Mouse (Mus musculus): ENCODE measurements around the gene Myo3b.
A peak's percentile ranks its signal among the peaks of the same experiment; 100 is the strongest.
"Not testable (repeated sequence)": the region's sequence is repeated elsewhere in the genome, so short reads cannot be mapped to it uniquely, and the experiment has no call there.

The Myo3b gene

DNA sequence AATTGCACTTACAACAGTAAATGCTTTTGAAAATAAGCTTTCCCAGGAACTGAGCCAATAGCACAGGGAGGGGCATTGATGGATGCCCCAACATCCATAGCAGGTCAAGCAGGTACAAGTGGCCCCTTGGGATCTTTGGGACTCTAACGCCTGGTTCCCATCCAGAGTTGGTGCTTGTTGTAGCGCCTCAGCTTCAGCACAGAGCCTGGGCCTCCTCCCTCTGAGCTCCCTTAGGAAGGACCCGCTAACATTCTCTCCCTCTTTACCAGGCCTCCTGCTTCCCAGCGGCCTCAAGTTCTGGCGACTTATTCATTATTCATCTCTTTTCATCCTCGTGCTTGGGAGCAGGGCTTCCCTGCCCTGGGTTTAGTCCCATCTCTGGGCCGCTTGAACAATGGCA lies at the start of gene Myo3b:
Gene Myo3b (plus strand): TSS at position 375 of the 400 bp plus-strand sequence.
- DNase-seq = no peak

DNA sequence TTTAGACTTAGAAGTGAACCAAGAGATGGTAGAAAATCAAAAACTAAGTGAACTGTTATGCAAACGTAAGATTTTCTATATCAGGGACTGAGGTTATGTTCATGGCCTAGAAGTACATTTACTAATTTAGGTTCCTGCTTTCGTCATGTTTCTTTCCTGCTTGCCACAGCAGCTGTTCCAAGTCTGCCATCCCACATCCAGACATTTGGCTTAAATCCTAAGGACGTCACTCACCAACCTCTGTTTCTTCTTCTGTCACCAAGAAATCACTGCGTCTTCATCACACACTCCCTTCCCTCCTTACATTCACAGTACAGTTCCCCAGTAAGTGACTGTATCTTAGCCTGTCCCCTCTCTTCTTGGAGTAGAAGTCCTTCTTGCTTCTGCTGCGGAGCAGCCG lies 49.7 kb upstream of the Myo3b start:
- DNase-seq = no peak

DNA sequence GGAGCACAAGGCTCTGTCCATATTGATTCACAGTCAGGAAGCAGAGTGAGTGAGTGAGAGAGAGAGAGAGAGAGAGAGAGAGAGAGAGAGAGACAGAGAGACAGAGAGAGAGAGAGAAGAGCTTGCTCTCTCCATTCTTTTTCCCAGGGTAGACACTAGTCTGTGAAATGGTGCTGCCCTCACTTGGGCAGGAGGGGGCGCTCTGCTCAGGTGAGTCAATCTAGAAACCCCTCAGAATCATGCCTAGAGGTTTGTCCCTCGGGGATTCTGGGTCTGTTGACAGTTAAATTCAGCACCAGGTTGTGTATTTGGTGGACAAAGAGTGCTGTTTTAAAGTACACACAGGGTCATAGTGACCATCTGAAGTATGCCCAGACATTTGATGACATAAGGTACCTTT lies 48.3 kb upstream of the Myo3b start:
- DNase-seq = no peak

DNA sequence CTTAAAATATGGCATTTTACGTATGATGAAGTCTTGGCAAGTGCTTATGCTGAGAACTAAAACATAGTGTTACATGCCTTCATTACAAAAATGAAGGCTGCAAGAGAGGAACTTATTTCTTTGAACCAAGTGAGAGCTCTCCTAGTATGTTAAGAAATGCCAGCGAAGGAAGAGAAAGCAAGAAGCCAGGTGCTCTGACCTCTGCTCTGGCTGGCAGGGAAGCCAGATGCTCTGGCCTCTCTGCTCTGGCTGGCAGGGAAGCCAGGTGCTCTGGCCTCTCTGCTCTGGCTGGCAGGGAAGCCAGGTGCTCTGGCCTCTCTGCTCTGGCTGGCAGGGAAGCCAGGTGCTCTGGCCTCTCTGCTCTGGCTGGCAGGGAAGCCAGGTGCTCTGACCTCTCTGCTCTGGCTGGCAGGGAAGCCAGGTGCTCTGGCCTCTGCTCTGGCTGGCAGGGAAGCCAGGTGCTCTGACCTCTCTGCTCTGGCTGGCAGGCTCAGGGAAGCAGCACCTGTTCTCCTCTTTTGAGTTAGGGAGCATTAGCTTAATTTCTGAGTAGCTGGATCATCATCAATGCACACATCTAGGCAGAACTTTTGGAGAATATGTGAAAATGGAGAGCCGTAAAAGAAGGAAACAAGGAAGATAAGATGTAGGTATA lies 44.7 kb upstream of the Myo3b start:
- not testable (repeated sequence) for DNase-seq

DNA sequence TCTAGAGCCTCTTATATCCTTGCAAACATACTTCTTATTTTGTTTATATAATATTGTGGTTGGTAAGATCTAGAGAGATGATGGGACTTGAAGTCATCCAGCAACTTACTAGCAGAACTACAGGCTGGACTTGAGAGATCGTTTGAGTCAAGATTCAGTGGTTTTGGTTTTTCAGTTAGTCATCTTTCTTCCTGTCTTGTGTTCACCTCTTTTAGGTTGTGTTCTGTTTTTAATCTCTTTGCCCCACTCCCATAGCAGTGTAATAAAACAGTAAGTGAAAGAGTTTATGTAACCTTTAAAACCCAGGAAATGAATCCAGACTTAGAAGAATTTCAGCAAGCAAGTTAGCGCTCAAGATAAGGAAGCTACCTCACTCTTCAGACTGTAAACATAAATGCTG lies 44.1 kb upstream of the Myo3b start:
- DNase-seq = no peak

DNA sequence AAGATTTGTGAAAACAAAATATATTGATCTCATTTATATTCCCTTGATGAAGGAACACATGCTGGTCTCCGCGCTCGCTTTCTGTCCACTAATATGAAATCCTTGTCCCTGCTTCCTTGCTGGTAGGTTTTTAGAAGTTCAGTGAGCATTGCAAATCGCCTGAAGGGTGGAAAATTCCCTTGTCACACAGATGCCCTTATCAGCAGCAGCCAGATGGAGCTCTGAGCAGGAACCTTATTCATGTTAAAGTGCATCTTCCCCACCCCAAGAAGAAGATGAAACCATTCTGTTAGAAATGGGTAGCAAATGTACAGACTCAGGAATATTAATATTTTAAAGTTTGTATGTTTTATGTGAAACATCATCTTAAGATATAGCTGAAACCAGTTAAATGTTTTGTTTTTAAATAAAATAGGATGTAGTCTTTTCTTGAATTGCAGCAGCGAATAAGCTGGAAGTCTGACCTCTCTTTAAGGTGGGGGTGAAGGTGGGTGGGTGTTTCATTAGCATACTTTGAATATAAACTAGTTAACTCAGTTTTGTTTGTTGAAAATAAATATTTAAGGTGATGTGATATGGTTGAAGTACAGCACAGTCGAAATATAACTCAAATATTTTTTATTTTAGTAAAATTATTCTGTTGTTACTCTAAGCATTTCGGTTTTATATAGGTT lies 39.7 kb upstream of the Myo3b start:
- DNase-seq = peak; percentile 39 to 52

DNA sequence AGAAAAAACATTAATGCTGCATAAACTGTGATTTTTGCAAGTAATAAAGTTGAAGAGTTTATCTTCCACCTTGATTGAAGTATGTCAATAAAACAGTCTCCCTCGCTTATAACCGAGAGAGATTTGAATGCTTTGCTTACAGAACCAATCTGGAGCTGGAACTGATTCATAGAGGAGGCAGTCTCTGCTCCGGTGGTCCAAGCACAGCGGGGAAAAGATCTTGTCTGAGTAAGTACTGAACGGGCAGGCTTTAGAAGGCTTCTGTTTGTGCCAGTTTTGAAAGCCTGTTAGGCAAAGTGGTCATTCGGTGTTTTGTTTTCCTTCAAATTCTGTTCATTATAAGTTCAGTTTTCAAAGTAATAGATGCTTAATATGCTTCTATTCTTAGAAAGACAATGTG lies 38.6 kb upstream of the Myo3b start:
- DNase-seq = peak; percentile 51 to 71

DNA sequence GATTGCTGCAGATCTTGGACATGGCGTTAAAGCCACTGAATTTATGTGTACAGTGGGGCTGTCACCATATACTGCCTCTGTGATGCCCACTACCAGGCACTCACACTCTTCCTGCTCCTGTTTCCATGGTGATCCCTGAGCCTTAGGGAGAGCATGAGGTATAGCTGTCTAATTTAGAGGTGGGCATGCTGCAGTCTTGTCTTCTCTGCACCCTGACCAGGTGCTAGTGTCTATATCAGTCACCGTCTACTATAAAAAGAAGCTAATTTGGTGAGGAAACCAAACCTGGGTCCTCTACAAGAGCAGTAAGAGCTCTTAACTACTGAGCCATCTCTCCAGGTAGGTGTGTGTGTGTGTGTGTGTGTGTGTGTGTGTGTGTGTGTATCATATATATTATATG lies 32.4 kb upstream of the Myo3b start:
- DNase-seq = no peak

DNA sequence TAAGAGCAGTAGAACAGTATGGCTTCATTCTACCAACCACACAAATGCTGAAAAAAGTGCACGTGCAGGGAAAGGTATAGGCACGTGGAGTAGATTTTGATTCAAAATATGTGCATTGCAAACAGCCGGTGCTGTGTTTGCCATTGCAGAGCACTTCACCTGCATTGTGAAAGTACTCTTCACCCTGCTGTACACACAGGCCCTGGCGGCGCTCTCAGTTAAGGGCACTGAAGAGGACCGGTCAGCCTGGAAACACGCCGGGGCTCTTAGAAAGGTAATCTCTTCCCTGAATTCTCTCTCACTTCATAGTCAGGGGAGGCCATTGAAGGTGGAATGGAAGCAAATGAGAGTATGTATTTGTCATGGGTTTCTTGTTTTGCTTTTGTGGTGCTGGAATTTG lies 26.0 kb upstream of the Myo3b start:
- DNase-seq = no peak

DNA sequence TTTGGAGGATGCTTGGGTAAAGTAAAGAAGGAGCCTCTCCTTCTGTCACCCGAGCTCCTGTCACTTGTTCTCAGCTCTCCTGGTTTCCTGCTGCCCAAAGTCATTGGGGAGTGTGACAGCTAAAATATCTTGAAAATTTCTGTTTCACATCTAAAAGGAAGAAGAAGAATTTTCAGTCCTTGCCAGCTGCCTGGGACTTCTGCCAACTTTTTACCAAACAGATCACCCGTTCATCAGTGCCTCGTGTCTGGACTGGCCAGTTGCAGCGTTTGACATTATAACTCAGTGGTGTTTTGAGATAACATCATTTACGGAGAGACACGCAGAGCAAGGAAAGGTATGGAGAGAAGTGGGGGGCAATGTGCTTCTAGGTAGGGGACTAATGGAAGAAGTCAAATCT lies 20.7 kb upstream of the Myo3b start:
- DNase-seq = peak; percentile 58 to 63

DNA sequence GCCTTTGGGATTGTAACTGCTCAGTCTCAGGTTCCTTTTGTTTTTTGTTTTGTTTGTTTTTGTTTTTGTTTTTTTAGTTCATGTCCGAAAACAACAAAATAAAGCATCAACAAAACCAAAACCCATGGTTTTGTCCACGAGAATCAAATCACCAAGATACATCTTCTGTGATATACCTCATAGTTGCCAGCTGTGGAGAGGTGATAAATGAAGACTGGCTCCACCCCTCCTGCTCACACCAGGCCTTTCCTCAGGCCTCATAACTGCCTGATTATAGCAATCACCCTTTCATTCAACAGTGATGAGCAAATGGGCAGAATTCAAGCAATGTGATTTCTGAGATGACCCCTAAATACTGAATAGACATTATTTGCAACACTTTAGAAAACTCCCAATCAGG lies 14.5 kb upstream of the Myo3b start:
- no peak for DNase-seq

DNA sequence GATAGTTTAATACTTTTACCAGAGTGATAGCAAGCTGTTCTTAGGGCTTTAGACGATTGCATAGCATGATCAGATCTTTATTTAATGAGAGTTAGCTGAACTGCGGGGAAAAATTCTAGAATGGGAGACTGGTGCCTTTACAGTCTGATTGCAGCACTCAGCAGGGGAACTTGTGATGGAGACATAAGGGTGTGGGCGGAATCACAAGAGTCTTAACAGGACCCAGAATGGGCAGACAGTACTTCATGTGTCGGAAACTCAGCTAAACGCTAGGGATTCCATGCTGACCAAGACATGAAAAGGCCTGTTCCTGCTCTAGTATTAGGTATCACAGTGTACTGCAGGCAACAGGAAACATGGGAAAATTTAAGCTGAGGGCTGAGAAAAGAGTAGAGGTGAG lies 13.2 kb upstream of the Myo3b start:
- DNase-seq = no peak

DNA sequence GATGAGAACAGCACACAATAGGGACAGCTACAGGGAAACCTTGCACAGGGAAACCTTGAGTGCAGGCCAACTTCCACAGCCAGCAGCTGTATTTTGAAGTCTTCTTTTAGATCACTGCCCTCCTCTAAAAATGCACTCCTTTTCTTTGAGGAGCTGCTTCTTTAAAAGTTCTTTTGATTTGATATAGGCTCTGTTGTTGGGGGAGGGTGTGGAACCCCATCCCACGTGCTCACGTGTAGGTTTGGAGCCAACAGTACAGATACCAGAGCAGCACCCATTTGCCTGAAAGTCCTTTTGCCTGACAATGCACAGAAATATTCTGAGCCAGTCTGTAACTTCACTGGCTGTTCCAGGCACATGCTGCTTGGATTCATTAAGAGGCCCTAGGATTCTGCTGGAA lies 7.5 kb upstream of the Myo3b start:
- DNase-seq = no peak

DNA sequence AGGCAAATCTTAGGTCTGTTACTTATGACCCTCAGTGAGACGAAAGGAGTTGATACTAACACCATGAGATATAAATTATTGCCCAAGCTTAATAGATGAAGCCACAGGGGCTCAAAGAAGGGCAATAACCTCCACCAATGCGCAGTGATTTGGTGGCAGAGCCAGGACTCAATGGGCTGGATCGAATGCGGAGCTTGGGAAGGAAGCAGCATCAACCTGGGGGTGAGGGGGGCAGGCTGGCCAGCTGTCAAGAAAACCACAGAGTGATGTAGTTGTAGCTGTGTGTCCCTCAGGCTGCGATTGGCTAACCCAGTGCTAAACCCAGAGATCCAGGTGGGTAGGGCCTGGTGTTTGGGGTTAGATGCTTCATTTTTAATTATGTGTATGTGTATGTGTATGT lies 4.0 kb upstream of the Myo3b start:
- DNase-seq = no peak

DNA sequence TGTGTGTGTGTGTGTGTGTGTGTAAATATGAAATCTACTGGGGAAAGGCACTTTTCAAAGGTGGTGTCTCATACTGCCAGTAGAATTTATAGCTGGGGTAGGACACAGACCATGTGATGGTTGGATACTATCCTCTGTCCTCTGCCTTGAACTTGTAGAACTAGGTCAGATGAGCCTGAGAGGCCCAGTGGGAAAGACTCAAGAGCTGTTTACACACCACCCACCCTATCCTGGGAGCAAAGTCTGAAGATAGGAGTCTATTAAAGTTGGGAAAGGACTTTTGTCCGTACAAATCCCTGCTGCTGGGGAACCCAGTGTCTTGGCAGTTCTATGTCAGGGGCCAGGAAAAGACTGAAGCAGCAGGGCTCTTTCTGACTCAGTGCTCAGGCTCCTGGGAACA lies 3.6 kb upstream of the Myo3b start:
- no peak for DNase-seq

DNA sequence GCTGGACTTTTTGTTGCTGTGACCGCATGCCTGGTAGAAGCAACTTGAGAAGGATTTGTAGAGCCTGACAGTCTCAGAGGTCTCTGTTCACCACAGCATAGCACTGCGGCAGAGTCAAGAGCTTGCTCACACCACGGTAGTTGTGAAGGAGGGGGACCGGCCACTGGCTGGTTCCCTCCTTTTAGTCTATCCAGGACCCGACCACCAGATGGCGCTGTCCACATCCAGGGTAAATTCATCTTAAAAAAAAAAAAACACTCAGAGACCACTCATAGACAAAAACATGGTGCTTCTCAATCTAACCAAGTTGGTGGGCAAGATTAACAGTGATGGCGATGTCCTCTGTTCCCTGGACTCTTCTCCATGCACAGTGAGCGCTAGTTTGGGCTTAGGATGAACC lies 1.7 kb upstream of the Myo3b start:
- peak in 1 of 2 experiments; percentile 25 for DNase-seq

DNA sequence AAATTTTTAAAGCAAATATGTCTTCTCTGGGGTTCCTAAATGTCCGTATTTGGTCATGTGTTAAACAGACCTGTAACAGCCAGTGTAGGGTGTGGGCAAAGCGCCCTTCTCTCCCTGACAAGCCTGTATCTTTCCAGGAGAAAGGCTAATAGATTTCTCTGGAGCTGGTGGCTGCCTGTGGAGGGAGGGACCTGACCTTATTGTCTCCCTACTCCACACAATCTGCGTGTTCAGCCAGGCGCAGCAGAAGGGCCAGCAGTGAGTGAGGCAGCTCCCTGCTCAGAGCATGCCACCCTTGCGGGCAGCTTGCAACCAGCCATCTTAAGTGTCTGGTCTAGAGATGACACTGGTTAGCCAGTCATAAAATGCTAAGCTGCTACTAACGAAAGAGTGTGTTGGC lies 5.5 kb downstream of the Myo3b start:
- peak; percentile 40 to 54 for DNase-seq

DNA sequence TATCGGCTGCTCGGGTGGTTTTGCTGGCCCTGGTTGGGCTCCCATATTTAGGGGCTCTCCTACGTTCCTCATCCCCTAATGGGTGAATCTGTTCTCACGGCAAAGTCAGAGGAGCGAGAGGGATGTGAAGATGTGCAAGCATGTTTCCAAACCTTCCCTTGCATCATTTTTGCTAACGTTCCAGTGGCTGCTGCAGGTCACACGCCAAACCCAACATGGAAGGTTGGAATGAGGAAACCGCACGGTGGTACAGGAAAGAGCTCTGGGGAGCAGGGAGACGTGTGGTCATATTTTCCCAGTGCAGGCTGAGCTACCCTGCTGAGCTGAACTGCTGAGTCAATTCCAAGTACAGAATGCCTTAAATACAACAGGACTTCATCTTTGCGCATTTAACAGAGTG lies 8.9 kb downstream of the Myo3b start:
- no peak for DNase-seq

DNA sequence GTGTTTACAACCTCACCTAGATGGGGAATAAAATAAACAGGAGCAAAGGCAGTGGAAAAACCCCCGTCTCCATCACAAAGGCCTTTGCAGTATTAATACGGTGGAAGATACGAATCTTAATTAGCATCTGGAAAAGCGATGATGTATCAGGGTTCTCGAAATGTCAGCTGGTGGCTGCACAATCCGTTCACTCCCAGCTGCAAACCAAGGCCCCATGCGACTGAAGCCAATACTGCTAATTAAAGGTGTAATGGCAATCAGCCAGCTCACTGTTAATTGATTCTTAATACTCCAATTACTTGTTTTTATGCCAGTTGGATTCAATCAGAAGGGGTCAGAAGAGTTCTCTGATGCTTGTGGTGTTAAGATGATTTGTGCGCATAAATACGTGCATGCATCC lies 14.9 kb downstream of the Myo3b start:
- DNase-seq = no peak

DNA sequence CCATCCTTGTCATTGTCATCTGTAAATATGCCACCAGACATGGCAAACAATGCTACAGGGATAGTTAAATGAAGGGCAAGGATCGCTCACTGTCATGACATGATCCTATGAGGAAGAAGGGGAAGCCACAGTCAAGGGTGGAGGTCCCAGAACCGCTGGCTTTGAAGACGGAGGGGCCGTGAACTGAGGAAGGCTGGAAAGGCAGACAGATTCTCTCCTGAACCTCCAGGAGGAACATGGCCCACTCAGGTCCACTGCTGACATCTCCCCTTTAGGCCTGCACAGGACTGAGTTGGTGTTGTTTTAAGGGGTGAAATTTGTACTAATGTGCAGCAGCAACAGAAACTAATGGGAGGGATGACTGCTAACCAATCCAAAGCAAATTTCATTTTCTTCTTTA lies 19.3 kb downstream of the Myo3b start:
- DNase-seq = no peak

DNA sequence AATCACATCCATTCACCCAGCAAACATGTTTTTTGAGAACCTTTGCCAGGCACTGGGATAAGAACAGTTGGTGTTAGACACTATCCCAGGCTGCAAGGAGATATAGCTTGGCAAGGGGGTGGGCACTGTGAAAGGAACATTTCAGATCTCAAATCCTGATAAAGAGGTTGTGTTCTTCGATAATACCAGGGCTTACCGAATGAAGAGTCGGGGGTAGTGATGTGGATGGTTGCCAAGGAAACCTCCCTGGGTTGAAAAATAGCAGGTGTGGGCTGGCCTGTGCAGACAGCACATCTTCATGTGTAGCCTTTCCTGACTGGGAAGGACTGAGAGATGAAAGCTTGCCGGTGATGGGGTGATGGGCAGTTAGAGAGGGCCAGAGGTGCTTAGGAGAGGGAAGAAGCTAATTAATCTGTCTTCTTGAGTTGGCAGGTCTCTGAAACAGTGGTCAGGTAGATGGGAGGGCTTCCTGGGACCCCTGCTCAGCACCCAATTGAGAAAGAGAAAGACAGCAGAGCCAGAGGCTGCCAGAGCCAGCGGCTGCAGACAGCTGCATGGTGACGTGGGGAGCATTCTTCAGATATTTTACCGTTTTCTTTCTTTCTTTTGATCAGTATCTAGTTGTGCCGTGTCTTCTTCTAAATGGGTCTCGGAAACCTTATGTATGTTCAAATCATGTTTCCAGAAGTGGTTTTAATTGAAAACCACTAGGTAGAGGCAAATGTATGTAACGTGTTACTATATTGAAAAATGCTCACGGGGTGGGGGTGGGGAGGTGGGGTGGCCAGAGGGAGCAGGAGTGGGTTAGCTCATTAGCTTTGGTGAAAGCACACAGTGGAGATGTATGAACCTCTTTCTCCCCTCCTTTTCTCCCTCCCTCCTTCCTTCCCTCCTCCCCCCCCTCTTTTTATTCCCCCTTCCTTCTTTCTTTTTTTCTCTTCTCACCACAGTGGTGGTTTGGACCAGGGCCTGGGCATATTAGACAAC lies 21.7 kb downstream of the Myo3b start:
- no peak for DNase-seq

DNA sequence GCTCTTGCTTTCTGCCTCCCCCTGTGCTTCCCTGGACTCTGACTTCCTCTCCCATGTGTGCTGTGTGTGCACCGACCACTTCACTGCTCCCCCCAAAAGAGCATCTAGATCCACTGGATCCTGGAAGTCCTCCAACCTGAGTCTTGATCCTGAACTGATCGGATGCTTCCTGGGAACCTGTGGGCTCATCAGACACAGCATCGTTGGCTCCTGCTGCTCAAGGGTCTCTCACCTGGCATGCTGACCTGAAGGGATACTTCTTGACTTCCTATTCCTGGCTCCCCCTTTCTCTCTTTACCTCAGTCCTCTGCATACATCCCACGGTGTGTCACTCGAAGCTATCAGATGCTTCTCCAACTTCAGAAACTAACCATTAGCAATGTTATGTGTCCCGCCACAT lies 26.2 kb downstream of the Myo3b start:
- DNase-seq = no peak

DNA sequence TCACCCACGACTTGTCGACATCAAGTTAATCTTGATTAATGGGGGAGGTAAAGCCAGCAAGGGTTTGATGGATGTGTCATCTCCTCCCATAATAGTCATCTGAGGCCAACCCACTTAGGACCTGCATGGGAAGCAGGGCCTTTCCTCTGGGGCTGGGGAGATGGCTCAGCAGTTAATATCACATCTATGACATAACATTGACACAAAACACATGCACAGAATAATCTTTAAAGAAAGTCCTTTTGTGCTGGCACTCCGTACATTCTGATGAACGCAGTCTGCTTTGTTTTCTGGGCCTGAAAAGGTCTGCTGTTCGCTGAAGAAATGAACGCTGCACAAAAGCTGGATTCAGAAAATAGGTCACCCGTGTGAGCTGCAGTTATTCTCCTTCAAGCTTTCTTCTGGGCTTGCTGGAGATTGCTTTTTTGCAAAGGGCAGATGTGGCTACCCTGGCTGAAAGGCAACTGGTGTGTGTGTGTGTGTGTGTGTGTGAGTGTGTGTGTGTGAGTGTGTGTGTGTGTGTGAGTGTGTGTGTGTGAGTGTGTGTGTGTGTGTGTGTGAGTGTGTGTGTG lies 26.9 kb downstream of the Myo3b start:
- DNase-seq = no peak

Measured in cerebellum, postnatal 10 days (tissue).